Mouse (Mus musculus) kidney, postnatal 0 days (tissue): Measurements from ENCODE around the gene Mapk3. TPM values are rescaled to one million over a fixed set of nuclear protein-coding genes. Genes with fewer than 3 reads are reported as not detected.
A peak's percentile ranks its signal among the peaks of the same experiment; 100 is the strongest.

Experiments
- ATAC-seq: fragments of 200-750 bp; cut with Nextera tagmentation; replicated peaks from 2 replicates; pipeline ENCODE4 v1.8.0; 2017; ENCODE audit warnings: low read depth, moderate number of reproducible peaks, moderate TSS enrichment, moderate library complexity; ENCODE audit not compliant: low FRiP score
- DNase-seq: peaks from one replicate; pipeline ENCODE4 v3.0.0-alpha.2; 2016; ENCODE audit warnings: low spot score
- H3K27ac ChIP-seq: fragments of 300-500 bp; sonication (generic); 2 replicates; pipeline ENCODE4 v1.5.1; 2014; ENCODE audit warnings: mild to moderate bottlenecking
- H3K27me3 ChIP-seq: fragments of 300-500 bp; sonication (generic); 2 replicates; pipeline ENCODE4 v1.6.1; 2014; ENCODE audit warnings: low read length, mixed read lengths; ENCODE audit not compliant: insufficient read depth
- H3K36me3 ChIP-seq: fragments of 300-500 bp; sonication (generic); 2 replicates; pipeline ENCODE4 v1.6.1; 2014; ENCODE audit warnings: low read length, mixed read lengths; ENCODE audit not compliant: insufficient read depth
- H3K4me1 ChIP-seq: fragments of 300-500 bp; sonication (generic); replicated peaks from 2 replicates; pipeline ENCODE4 v1.6.1; 2014; ENCODE audit warnings: antibody characterized with exemption, low read length, mixed read lengths; ENCODE audit not compliant: insufficient read depth
- H3K4me2 ChIP-seq: fragments of 300-500 bp; sonication (generic); 2 replicates; pipeline ENCODE4 v1.6.1; 2014; ENCODE audit warnings: mild to moderate bottlenecking, low read length, moderate library complexity, mixed read lengths
- H3K4me3 ChIP-seq: fragments of 300-500 bp; sonication (generic); replicated peaks from 2 replicates; pipeline ENCODE4 v1.5.1; 2014; ENCODE audit warnings: low read depth, low read length
- H3K9ac ChIP-seq: fragments of 300-500 bp; sonication (generic); 2 replicates; pipeline ENCODE4 v1.6.1; 2014; ENCODE audit warnings: low read depth, low read length
- H3K9me3 ChIP-seq: fragments of 300-500 bp; sonication (generic); replicated peaks from 2 replicates; pipeline ENCODE4 v1.6.1; 2016; ENCODE audit warnings: low read length, inconsistent platforms, mixed read lengths
- CTCF ChIP-seq: IDR thresholded peaks from 2 replicates; pipeline ENCODE4 v1.5.1; 2016; ENCODE audit warnings: antibody characterized with exemption, low read depth, mild to moderate bottlenecking, moderate library complexity
- WGBS: fragments of 180-500 bp; shearing (Covaris S2); extraction: QIAGEN DNeasy Blood & Tissue Kit; methylation state at CpG from one replicate; pipeline ENCODE4 v1.1.7; 2014; 5-methylcytosine and 5-hydroxymethylcytosine counted together
- polyA plus RNA-seq: library from polyadenylated mRNA; unstranded; fragments of >200 nt; fragmentation: Nextera tagmentation; extraction: Ambion mirVana; gene quantifications from 2 replicates; pipeline ENCODE4 v1.2.1, GENCODE M21; 2015

Mapk3 gene
- polyA plus RNA-seq, 1 experiment from 2014 or later: 63.0 TPM

- peaks cover 9% of the 10 kb centered on the region; the same call in 1 of the 2 replicates for H3K4me1 ChIP-seq
- no peak for TF ChIP-seq CTCF
- WGBS: 69% methylated on average over 17 of the region's 17 CpGs
Observed at GRCm38 (mm10) chr7:126762471-126763008, 3.1 kb downstream of the Mapk3 start.

GRCm38 (mm10) chr7:126765540-126765939, 6.1 kb downstream of the Mapk3 start:
- Histone ChIP-seq H3K4me1 (peaks cover 9% of the 10 kb centered on the region; the same call in 1 of the 2 replicates), H3K27me3 (no peaks in the 10 kb centered on the region), H3K36me3 (peaks cover 73% of the 10 kb centered on the region), H3K9me3 (no peaks in the 10 kb centered on the region), H3K4me3 (no peak overlapping the region), H3K27ac (no peak overlapping the region), H3K4me2 (no peak overlapping the region), H3K9ac (no peak overlapping the region)
- WGBS: 88% methylated on average over 9 of the region's 9 CpGs
- no peak for DNase-seq
- ATAC-seq: no peak
- TF ChIP-seq CTCF: no peak

More at GRCm38 (mm10) chr7:126762471-126763008, 3.1 kb downstream of the Mapk3 start:
- 0 out of 2 replicates have a peak overlapping the region, but pooled peaks have one; percentile 11 for H3K4me2 ChIP-seq
- no peak overlapping the region for H3K9ac ChIP-seq
- no peaks in the 10 kb centered on the region for H3K9me3 ChIP-seq
- H3K36me3 ChIP-seq: peaks cover 46% of the 10 kb centered on the region
- ATAC-seq: no peak
- DNase-seq: no peak
- no peaks in the 10 kb centered on the region for H3K27me3 ChIP-seq
- H3K27ac ChIP-seq: no peak overlapping the region
- H3K4me3 ChIP-seq: no peak overlapping the region

- H3K9me3 ChIP-seq: no peaks in the 10 kb centered on the region
- 83% methylated on average over 16 of the region's 16 CpGs for WGBS
Observed at GRCm38 (mm10) chr7:126766201-126766600, 6.8 kb downstream of the Mapk3 start, which contains the start of gene Gdpd3. Gene Gdpd3 (plus strand): TSS chr7:126766334.

GRCm38 (mm10) chr7:126767001-126767400, 7.6 kb downstream of the Mapk3 start:
- Histone ChIP-seq H3K4me1 (no peaks in the 10 kb centered on the region), H3K4me3 (no peak overlapping the region), H3K9me3 (no peaks in the 10 kb centered on the region), H3K9ac (0 out of 2 replicates have a peak overlapping the region, but pooled peaks have one; percentile 4), H3K27me3 (no peaks in the 10 kb centered on the region), H3K36me3 (peaks cover 75% of the 10 kb centered on the region), H3K27ac (no peak overlapping the region), H3K4me2 (no peak overlapping the region)
- no peak for TF ChIP-seq CTCF
- ATAC-seq (no peak), DNase-seq (no peak)
- 81% methylated on average over 8 of the region's 8 CpGs for whole genome bisulfite sequencing

More at GRCm38 (mm10) chr7:126766201-126766600, 6.8 kb downstream of the Mapk3 start, which contains the start of gene Gdpd3:
- Histone ChIP-seq H3K27ac (no peak within 1 kb of the TSS; the same call in 1 of the 2 replicates), H3K4me3 (no peak within 1 kb of the TSS), H3K9ac (0 out of 2 replicates have a peak within 1 kb of the TSS, but pooled peaks have one; percentile 4), H3K4me1 (0 out of 2 replicates have a peak, but pooled peaks cover 3% of the 10 kb centered on the region), H3K36me3 (peaks cover 77% of the 10 kb centered on the region), H3K27me3 (no peaks in the 10 kb centered on the region), H3K4me2 (no peak within 1 kb of the TSS)
- DNase-seq (no peak), ATAC-seq (peak; percentile 33; the same call in 1 of the 2 replicates)
- TF ChIP-seq CTCF: no peak

GRCm38 (mm10) chr7:126770784-126771183, 11.4 kb downstream of the Mapk3 start:
- TF ChIP-seq CTCF: no peak
- no peak overlapping the region for H3K4me2 ChIP-seq
- no peak overlapping the region for H3K9ac ChIP-seq
- H3K27me3 ChIP-seq: no peaks in the 10 kb centered on the region
- no peak overlapping the region for H3K27ac ChIP-seq
- no peak overlapping the region for H3K4me3 ChIP-seq
- no peaks in the 10 kb centered on the region for H3K9me3 ChIP-seq
- H3K36me3 ChIP-seq: peaks cover 44% of the 10 kb centered on the region
- DNase-seq: no peak
- ATAC-seq: no peak
- 85% methylated on average over 12 of the region's 12 CpGs for WGBS
- peaks cover under 1% of the 10 kb centered on the region; the same call in 1 of the 2 replicates for H3K4me1 ChIP-seq

GRCm38 (mm10) chr7:126773351-126773750, 13.9 kb downstream of the Mapk3 start:
- Histone ChIP-seq H3K27ac (no peak overlapping the region), H3K27me3 (no peaks in the 10 kb centered on the region), H3K4me1 (peaks cover 17% of the 10 kb centered on the region), H3K4me2 (no peak overlapping the region), H3K36me3 (peaks cover 26% of the 10 kb centered on the region), H3K4me3 (no peak overlapping the region), H3K9ac (no peak overlapping the region), H3K9me3 (no peaks in the 10 kb centered on the region)
- no peak for TF ChIP-seq CTCF
- no peak for DNase-seq
- no peak for ATAC-seq
- WGBS: 44% methylated on average over 2 of the region's 2 CpGs
